Mouse (Mus musculus) megakaryocyte, embryonic 14.5 days (primary cell): Measurements from ENCODE around the gene Tdrd7.

Experiments used
- FLI1 ChIP-seq: IDR thresholded peaks from 2 replicates; pipeline ENCODE4 v1.6.1; 2012; ENCODE audit warnings: low read length, inconsistent platforms, mixed read lengths
- GATA1 ChIP-seq: IDR thresholded peaks from 3 replicates; pipeline ENCODE4 v1.6.1; 2012; ENCODE audit warnings: mixed read lengths, low read length, inconsistent platforms, borderline replicate concordance

- TF ChIP-seq GATA1 (no peak), FLI1 (no peak)
Measured at GRCm38 (mm10) chr4:45979916-45980315, 14.8 kb downstream of the Tdrd7 start.
